Mouse (Mus musculus) MEL (cell line): ENCODE data around the gene Prkaa1. TPM values are rescaled to one million over a fixed set of nuclear protein-coding genes. Genes with fewer than 3 reads are reported as not detected.
A peak's percentile ranks its signal among the peaks of the same experiment; 100 is the strongest.

Experiments used
- DNase-seq: peaks from one replicate; pipeline ENCODE4 v3.0.0; 2011; ENCODE audit warnings: low read depth, low spot score
- H3K27ac ChIP-seq: 2 replicates; pipeline ENCODE4 v1.5.1; 2012; ENCODE audit warnings: low read depth, mild to moderate bottlenecking, control low read depth, low read length, moderate library complexity; ENCODE audit not compliant: control insufficient read depth
- H3K27me3 ChIP-seq, 2 experiments: fragments of 150-350 bp in 1 of 2; sonication (generic) in 1 of 2; 2 replicates each; pipeline ENCODE4 v1.6.1; 2012; ENCODE audit warnings: low read length in 2 of 2, mild to moderate bottlenecking in 2 of 2, improper control_type of control experiment in 1 of 2, moderate library complexity in 1 of 2; ENCODE audit not compliant: insufficient read depth in 2 of 2, control insufficient read depth in 1 of 2
- H3K36me3 ChIP-seq, 2 experiments: 2 replicates each; pipeline ENCODE4 v1.6.1; 2012 to 2014; ENCODE audit warnings: low read length in 2 of 2, improper control_type of control experiment in 1 of 2, inconsistent platforms in 1 of 2, mild to moderate bottlenecking in 1 of 2; ENCODE audit not compliant: insufficient read depth in 2 of 2, control insufficient read depth in 1 of 2
- H3K4me1 ChIP-seq, 2 experiments: fragments of 150-350 bp in 1 of 2; sonication (generic) in 1 of 2; 2 replicates each; pipeline ENCODE4 v1.6.1; 2012; ENCODE audit warnings: low read length in 2 of 2, improper control_type of control experiment in 1 of 2, mild to moderate bottlenecking in 1 of 2; ENCODE audit not compliant: insufficient read depth in 2 of 2, control insufficient read depth in 1 of 2
- H3K4me3 ChIP-seq, 2 experiments: fragments of 150-350 bp in 1 of 2; sonication (generic) in 1 of 2; 2 replicates each; pipeline ENCODE4 v1.5.1; 2012; ENCODE audit warnings: low read depth in 2 of 2, low read length in 2 of 2, mild to moderate bottlenecking in 2 of 2, moderate library complexity in 2 of 2, control low read depth in 1 of 2, improper control_type of control experiment in 1 of 2; ENCODE audit not compliant: control insufficient read depth in 1 of 2, insufficient read depth in 1 of 2
- H3K79me2 ChIP-seq: 2 replicates; pipeline ENCODE4 v1.6.1; 2012; ENCODE audit warnings: mild to moderate bottlenecking, low read length, moderate library complexity; ENCODE audit not compliant: control insufficient read depth, poor library complexity, insufficient read depth
- H3K9ac ChIP-seq: 2 replicates; pipeline ENCODE4 v1.6.1; 2012; ENCODE audit warnings: low read depth, mild to moderate bottlenecking, control low read depth, low read length, moderate library complexity; ENCODE audit not compliant: control insufficient read depth, poor library complexity, severe bottlenecking
- H3K9me3 ChIP-seq: fragments of 150-350 bp; sonication (generic); replicated peaks from 2 replicates; pipeline ENCODE4 v1.6.1; 2012; ENCODE audit warnings: mild to moderate bottlenecking, low read length, improper control_type of control experiment, moderate library complexity; ENCODE audit not compliant: insufficient read depth
- EP300 ChIP-seq, 2 experiments: IDR thresholded peaks; 2 replicates each; pipeline ENCODE4 v1.6.1; 2011; ENCODE audit warnings: improper control_type of control experiment in 2 of 2, low read length in 2 of 2, low read depth in 1 of 2, mild to moderate bottlenecking in 1 of 2
- ETS1 ChIP-seq: IDR thresholded peaks from 2 replicates; pipeline ENCODE4 v1.6.1; 2012; ENCODE audit warnings: low read depth, mild to moderate bottlenecking, inconsistent platforms, low read length, improper control_type of control experiment, moderate library complexity
- GABPA ChIP-seq: IDR thresholded peaks from 2 replicates; pipeline ENCODE4 v1.6.1; 2012; ENCODE audit warnings: low read depth, mild to moderate bottlenecking, inconsistent platforms, low read length, improper control_type of control experiment, moderate library complexity
- GATA1 ChIP-seq: IDR thresholded peaks from 2 replicates; pipeline ENCODE4 v1.6.1; 2011; ENCODE audit warnings: low read depth, low read length, improper control_type of control experiment
- MAZ ChIP-seq: IDR thresholded peaks from 2 replicates; pipeline ENCODE4 v1.6.1; 2012; ENCODE audit warnings: low read depth, mild to moderate bottlenecking, inconsistent platforms, low read length, improper control_type of control experiment
- MEF2A ChIP-seq: IDR thresholded peaks from 2 replicates; pipeline ENCODE4 v1.6.1; 2014; ENCODE audit warnings: low read depth, mild to moderate bottlenecking, inconsistent platforms, low read length, improper control_type of control experiment; ENCODE audit not compliant: poor library complexity, insufficient replicate concordance, severe bottlenecking; ENCODE audit errors: extremely low read depth
- NELFE ChIP-seq: IDR thresholded peaks from 2 replicates; pipeline ENCODE4 v1.6.1; 2011; ENCODE audit warnings: low read depth, low read length, improper control_type of control experiment
- NRF1 ChIP-seq: IDR thresholded peaks from 2 replicates; pipeline ENCODE4 v1.6.1; 2014; ENCODE audit warnings: low read depth, mild to moderate bottlenecking, inconsistent platforms, low read length, improper control_type of control experiment, moderate library complexity; ENCODE audit not compliant: poor library complexity, insufficient read depth, severe bottlenecking
- POLR2AphosphoS5 ChIP-seq: IDR thresholded peaks from 2 replicates; pipeline ENCODE4 v1.6.1; 2012; ENCODE audit warnings: low read depth, borderline replicate concordance, mild to moderate bottlenecking, inconsistent platforms, low read length, moderate library complexity, mixed read lengths
- RCOR1 ChIP-seq: IDR thresholded peaks from 2 replicates; pipeline ENCODE4 v1.6.1; 2012; ENCODE audit warnings: low read depth, mild to moderate bottlenecking, inconsistent platforms, low read length, improper control_type of control experiment
- SIN3A ChIP-seq: IDR thresholded peaks from 2 replicates; pipeline ENCODE4 v1.6.1; 2012; ENCODE audit warnings: low read length, improper control_type of control experiment, inconsistent platforms
- SMC3 ChIP-seq: IDR thresholded peaks from 2 replicates; pipeline ENCODE4 v1.6.1; 2011; ENCODE audit warnings: low read depth, low read length, improper control_type of control experiment
- TAL1 ChIP-seq: IDR thresholded peaks from 2 replicates; pipeline ENCODE4 v1.6.1; 2012; ENCODE audit warnings: mild to moderate bottlenecking, inconsistent platforms, low read length, moderate library complexity, mixed read lengths
- TBP ChIP-seq: IDR thresholded peaks from 2 replicates; pipeline ENCODE4 v1.8.0; 2011; ENCODE audit warnings: low read depth, low read length, improper control_type of control experiment
- UBTF ChIP-seq: IDR thresholded peaks from 2 replicates; pipeline ENCODE4 v1.6.1; 2012; ENCODE audit warnings: low read depth, mild to moderate bottlenecking, inconsistent platforms, low read length, improper control_type of control experiment, moderate library complexity, borderline replicate concordance; ENCODE audit not compliant: insufficient read depth
- ZKSCAN1 ChIP-seq: IDR thresholded peaks from 2 replicates; pipeline ENCODE4 v1.6.1; 2012; ENCODE audit warnings: low read depth, mild to moderate bottlenecking, inconsistent platforms, low read length, improper control_type of control experiment, moderate library complexity
- ZMIZ1 ChIP-seq: IDR thresholded peaks from 2 replicates; pipeline ENCODE4 v1.6.1; 2012; ENCODE audit warnings: low read depth, mild to moderate bottlenecking, inconsistent platforms, low read length, improper control_type of control experiment, moderate library complexity
- polyA plus RNA-seq, 2 experiments: library from polyadenylated mRNA; stranded (reverse) in 1 of 2; unstranded in 1 of 2; fragments of >175 nt in 1 of 2; fragments of >200 nt in 1 of 2; gene quantifications; 2 replicates each; pipeline versions ENCODE4 v1.2.1 to v1.2.4; 2012; ENCODE audit warnings: low replicate concordance in 2 of 2, low read depth in 1 of 2; ENCODE audit not compliant: insufficient read length in 2 of 2, insufficient read depth in 1 of 2, missing spikeins in 1 of 2
- total RNA-seq: library from RNA; depleted of rRNA; stranded (reverse); fragments of 300-350 nt; gene quantifications from 2 replicates; pipeline ENCODE4 v1.2.3, GENCODE M21; 2012

The Prkaa1 gene
- total and polyA plus RNA-seq, 3 experiments = 18.3 to 23.0 TPM; not detected in 1

GRCm38 (mm10) chr15:5195987-5196514, 52.4 kb downstream of the Prkaa1 start:
- H3K9me3 ChIP-seq = no peaks in the 10 kb centered on the region
- no peak overlapping the region for H3K27ac ChIP-seq
- DNase-seq = peak; percentile 54
- TF ChIP-seq NELFE (no peak), GABPA (no peak), MEF2A (no peak), NRF1 (no peak), GATA1 (peak; percentile 49; the same call in 1 of the 2 replicates), ZKSCAN1 (no peak), TAL1 (peak; percentile 21; the same call in 1 of the 2 replicates), EP300 (IDR thresholded peaks at IDR 0.05; ENCODE audit: low read depth in 1 of 2, low read length in 2 of 2) (peak; percentile 5 to 48; a peak in 1 of 4 replicates), POLR2AphosphoS5 (no peak), ETS1 (peak; percentile 81), MAZ (no peak), SIN3A (no peak), RCOR1 (no peak), TBP (no peak), SMC3 (no peak)
- H3K9ac ChIP-seq = no peak overlapping the region
- no peak overlapping the region for H3K4me3 ChIP-seq
- H3K36me3 ChIP-seq = peaks cover 0 to 16% of the 10 kb centered on the region in 2 experiments; a peak in 2 of 4 replicates
- H3K4me1 ChIP-seq = peaks cover 2 to 6% of the 10 kb centered on the region in 2 experiments; a peak in 1 of 4 replicates
- H3K27me3 ChIP-seq = no peaks in the 10 kb centered on the region
- no peaks in the 10 kb centered on the region for H3K79me2 ChIP-seq

GRCm38 (mm10) chr15:5196691-5197090, 53.0 kb downstream of the Prkaa1 start:
- no peaks in the 10 kb centered on the region for H3K27me3 ChIP-seq
- no peak overlapping the region for H3K4me3 ChIP-seq
- H3K79me2 ChIP-seq = no peaks in the 10 kb centered on the region
- no peak overlapping the region for H3K27ac ChIP-seq
- H3K9me3 ChIP-seq = no peaks in the 10 kb centered on the region
- no peak for DNase-seq
- no peak overlapping the region for H3K9ac ChIP-seq
- H3K4me1 ChIP-seq = peaks cover 2 to 8% of the 10 kb centered on the region in 2 experiments; a peak in 2 of 4 replicates
- no peak for TF ChIP-seq UBTF
- TF ChIP-seq ZMIZ1 = no peak
- TF ChIP-seq, all 39 proteins: peak for 0
- peaks cover 0 to 16% of the 10 kb centered on the region in 2 experiments; a peak in 2 of 4 replicates for H3K36me3 ChIP-seq
